Mouse (Mus musculus) thymus, postnatal 10 days (tissue): ENCODE measurements around the gene Lclat1.
"Not testable (repeated sequence)": the region's sequence is repeated elsewhere in the genome, so short reads cannot be mapped to it uniquely, and the experiment has no call there.

Experiments
- DNase-seq, 2 experiments: peaks; one replicate each; pipeline ENCODE4 v3.0.0; 2021; ENCODE audit warnings: low spot score in 2 of 2

Gene Lclat1

GRCm38 (mm10) chr17:73273809-73274208, 166.0 kb downstream of the Lclat1 start:
- no peak for DNase-seq

GRCm38 (mm10) chr17:73275066-73275465, 167.3 kb downstream of the Lclat1 start:
- no peak for DNase-seq

GRCm38 (mm10) chr17:73277770-73278169, 170.0 kb downstream of the Lclat1 start:
- no peak for DNase-seq

- not testable (repeated sequence) for DNase-seq
These were observed 174.9 kb downstream of the Lclat1 start for GRCm38 (mm10) chr17:73282702-73283101.

- DNase-seq: no peak
These were observed 176.5 kb downstream of the Lclat1 start for GRCm38 (mm10) chr17:73284301-73284700.
